In genomic region chr11:102978052-102978666, GRCm38 (mm10) we compare ENCODE assay signal across 16 mouse cellular contexts. TPM values are rescaled to one million over a fixed set of nuclear protein-coding genes. Genes with fewer than 3 reads are reported as not detected.
A peak's percentile ranks its signal among the peaks of the same experiment; 100 is the strongest.
DNase-seq lines count a peak whose midpoint lies in the region; ATAC-seq and TF ChIP-seq lines count a peak whose summit lies in the region.
"Had no signal": no experiment of that assay in that cellular context is flagged by ENCODE, and none has a peak within 500 bp of the region (broad histone marks: within the 10 kb centered on the region; RNA-seq: fewer than 3 reads in every experiment).

No protein-coding gene starts in this region.

- H3K9ac ChIP-seq in kidney, embryonic 14.5 days (ENCODE audit: low read depth, low read length), result no peak overlapping the region
- no peak overlapping the region for H3K9ac ChIP-seq in heart, embryonic 16.5 days (ENCODE audit: low read length)
- H3K9ac ChIP-seq: embryonic facial prominence, embryonic 15.5 days; forebrain, embryonic 12.5 days; liver, embryonic 15.5 days had no signal

- peak; percentile 69 for DNase-seq in adrenal gland, postnatal 14 days
- DNase-seq in adrenal gland, adult (ENCODE audit: inconsistent age in 2 of 2, low spot score in 1 of 2), result no peak
- DNase-seq in kidney, adult 2 months, result peak; percentile 33
- DNase-seq in lung, postnatal 10 days, result peak; percentile 53
- no peak for DNase-seq in right cerebral cortex, postnatal 10 days (ENCODE audit: low spot score in 2 of 2)
- no peak for DNase-seq in layer of hippocampus, adult 9-10 months (ENCODE audit: low spot score)

- H3K4me2 ChIP-seq in kidney, embryonic 14.5 days (replicated peaks; ENCODE audit: low read depth, low read length), result no peak overlapping the region
- no peak overlapping the region for H3K4me2 ChIP-seq in heart, embryonic 16.5 days (ENCODE audit: low read depth, low read length)
- H3K4me2 ChIP-seq: embryonic facial prominence, embryonic 15.5 days; forebrain, embryonic 12.5 days; liver, embryonic 15.5 days had no signal

- 39% methylated on average over 6 of the region's 6 CpGs for WGBS in kidney, adult 2 months
- WGBS in kidney, embryonic 14.5 days, result 53% methylated on average over 6 of the region's 6 CpGs
- 21% methylated on average over 6 of the region's 6 CpGs for WGBS in heart, embryonic 16.5 days

- H3K4me3 ChIP-seq in kidney, adult 2 months (ENCODE audit: insufficient read depth, low read depth, low read length), result no peak overlapping the region
- no peak overlapping the region for H3K4me3 ChIP-seq in kidney, embryonic 14.5 days (ENCODE audit: low read length)
- no peak overlapping the region for H3K4me3 ChIP-seq in heart, embryonic 16.5 days (ENCODE audit: low read length)
- H3K4me3 ChIP-seq: embryonic facial prominence, embryonic 15.5 days; forebrain, embryonic 12.5 days; limb, embryonic 10.5 days; liver, embryonic 15.5 days had no signal

- no peak for TF ChIP-seq POLR2A in kidney, adult 2 months (IDR thresholded peaks at IDR 0.05; ENCODE audit: low read depth, low read length)

- no peak for TF ChIP-seq CTCF in kidney, adult 2 months (conservative IDR thresholded peaks at IDR 0.05; ENCODE audit: insufficient read depth, insufficient read length, low read depth, low read length)

- no peaks in the 10 kb centered on the region for H3K36me3 ChIP-seq in kidney, adult 2 months (ENCODE audit: control insufficient read depth, insufficient read depth, low read length)
- H3K36me3 ChIP-seq in kidney, embryonic 14.5 days (ENCODE audit: control insufficient read depth, insufficient read depth, low read length), result no peaks in the 10 kb centered on the region
- H3K36me3 ChIP-seq in heart, embryonic 16.5 days (ENCODE audit: control insufficient read depth, insufficient read depth), result no peaks in the 10 kb centered on the region
- H3K36me3 ChIP-seq: embryonic facial prominence, embryonic 15.5 days; forebrain, embryonic 12.5 days; limb, embryonic 10.5 days; liver, embryonic 15.5 days had no signal

- no peak overlapping the region for H3K27ac ChIP-seq in kidney, adult 2 months (ENCODE audit: insufficient read depth, low read depth, low read length)
- H3K27ac ChIP-seq in kidney, embryonic 14.5 days (ENCODE audit: low read depth, low read length), result no peak overlapping the region
- H3K27ac ChIP-seq in heart, embryonic 16.5 days (ENCODE audit: low read length), result peak overlapping the region; percentile 48
- H3K27ac ChIP-seq: embryonic facial prominence, embryonic 15.5 days; forebrain, embryonic 12.5 days; limb, embryonic 10.5 days; liver, embryonic 15.5 days had no signal

- no peaks in the 10 kb centered on the region for H3K27me3 ChIP-seq in kidney, adult 2 months (replicated peaks; ENCODE audit: control insufficient read depth, insufficient read depth, low read length)
- H3K27me3 ChIP-seq in kidney, embryonic 14.5 days (ENCODE audit: control insufficient read depth, insufficient read depth, low read length), result no peaks in the 10 kb centered on the region
- H3K27me3 ChIP-seq in heart, embryonic 16.5 days (ENCODE audit: control insufficient read depth, insufficient read depth, low read length), result 0 out of 2 replicates have a peak, but pooled peaks cover 3% of the 10 kb centered on the region

- H3K4me1 ChIP-seq in kidney, adult 2 months (ENCODE audit: control insufficient read depth, insufficient read depth, low read length), result no peaks in the 10 kb centered on the region
- H3K4me1 ChIP-seq in kidney, embryonic 14.5 days (ENCODE audit: control insufficient read depth, insufficient read depth, low read length), result no peaks in the 10 kb centered on the region
- peaks cover 6% of the 10 kb centered on the region for H3K4me1 ChIP-seq in heart, embryonic 16.5 days (ENCODE audit: control insufficient read depth, insufficient read depth, low read length)
- H3K4me1 ChIP-seq: embryonic facial prominence, embryonic 15.5 days; liver, embryonic 15.5 days had no signal

- ATAC-seq in kidney, embryonic 14.5 days (ENCODE audit: low FRiP score, low TSS enrichment), result no peak
- peak; percentile 77 for ATAC-seq in heart, embryonic 16.5 days (replicated peaks; ENCODE audit: extremely low read depth, insufficient read depth, low FRiP score)
- ATAC-seq: inflammation-experienced regulatory T-cells, adult 6 months had no signal

- no peaks in the 10 kb centered on the region for H3K9me3 ChIP-seq in kidney, embryonic 14.5 days (ENCODE audit: control insufficient read depth, low read length)
- H3K9me3 ChIP-seq in heart, embryonic 16.5 days (replicated peaks; ENCODE audit: control insufficient read depth, low read length), result no peaks in the 10 kb centered on the region
- H3K9me3 ChIP-seq: embryonic facial prominence, embryonic 15.5 days; forebrain, embryonic 12.5 days; limb, embryonic 10.5 days; liver, embryonic 15.5 days had no signal

RNA-seq across cellular contexts. Expression of gene C1ql1, which starts 31.7 kb away (rescaled TPM):
- total RNA-seq in adrenal gland, postnatal 14 days (2021), result 35.3 TPM in 2 replicates
- 0.38 and 0.39 TPM in 2 replicates for polyA plus RNA-seq in kidney, adult 2 months (2012; rRNA removed)
- polyA plus RNA-seq in kidney, embryonic 14.5 days (2014; fragmentation: Nextera tagmentation; extraction: Ambion mirVana), result 6.7 and 8.3 TPM in 2 replicates
- 0.32 and 0.39 TPM in 2 replicates for polyA plus RNA-seq in heart, embryonic 16.5 days (2015; fragmentation: Nextera tagmentation; extraction: Ambion mirVana)
- total RNA-seq: hematopoietic stem cell, adult 5-6 weeks; megakaryocyte-erythroid progenitor cell, adult 5-6 weeks; monocyte, adult 5-6 weeks had no signal
- polyA plus RNA-seq: inflammation-experienced regulatory T-cells, adult 6 months had no signal

RNA-seq across cellular contexts. Expression of gene Nmt1, which starts 49.8 kb away (rescaled TPM):
- total RNA-seq in adrenal gland, postnatal 14 days (2021), result 88.8 and 93.1 TPM in 2 replicates
- polyA plus RNA-seq in kidney, adult 2 months (2012; rRNA removed), result 45.3 and 49.7 TPM in 2 replicates
- polyA plus RNA-seq in kidney, embryonic 14.5 days (2014; fragmentation: Nextera tagmentation; extraction: Ambion mirVana), result 54.7 and 63.6 TPM in 2 replicates
- polyA plus RNA-seq in heart, embryonic 16.5 days (2015; fragmentation: Nextera tagmentation; extraction: Ambion mirVana), result 39.1 and 41.7 TPM in 2 replicates

RNA-seq across cellular contexts. Expression of gene Dcakd, which starts 50.0 kb away (rescaled TPM):
- total RNA-seq in adrenal gland, postnatal 14 days (2021), result 65.0 and 66.3 TPM in 2 replicates
- 49.5 and 51.3 TPM in 2 replicates for polyA plus RNA-seq in kidney, adult 2 months (2012; rRNA removed)
- 225 and 229 TPM in 2 replicates for polyA plus RNA-seq in kidney, embryonic 14.5 days (2014; fragmentation: Nextera tagmentation; extraction: Ambion mirVana)
- 66.9 and 77.5 TPM in 2 replicates for polyA plus RNA-seq in heart, embryonic 16.5 days (2015; fragmentation: Nextera tagmentation; extraction: Ambion mirVana)

RNA-seq across cellular contexts. Expression of gene Kif18b, which starts 53.2 kb away (rescaled TPM):
- 6.9 and 8.6 TPM in 2 replicates for total RNA-seq in adrenal gland, postnatal 14 days (2021)
- polyA plus RNA-seq in kidney, adult 2 months (2012; rRNA removed), result 0.22 and 0.27 TPM in 2 replicates
- 8.3 and 13.0 TPM in 2 replicates for polyA plus RNA-seq in kidney, embryonic 14.5 days (2014; fragmentation: Nextera tagmentation; extraction: Ambion mirVana)
- polyA plus RNA-seq in heart, embryonic 16.5 days (2015; fragmentation: Nextera tagmentation; extraction: Ambion mirVana), result 6.6 and 7.6 TPM in 2 replicates
- total RNA-seq: monocyte, adult 5-6 weeks had no signal

Comparison
In these comparisons a context has a peak if more than half of its experiments do, and no peak if none do; other contexts are left out.
1. DNase-seq: peak in adrenal gland, postnatal 14 days (single experiment), kidney, adult 2 months (single experiment) and lung, postnatal 10 days (single experiment); none in adrenal gland, adult (0 of 2), right cerebral cortex, postnatal 10 days (0 of 2) and layer of hippocampus, adult 9-10 months (single experiment).